Mouse (Mus musculus) spleen, postnatal 14 days (tissue): Measurements from ENCODE around the gene Kdelc2.
A peak's percentile ranks its signal among the peaks of the same experiment; 100 is the strongest.

Experiments used
- DNase-seq, 2 experiments: peaks; one replicate each; pipeline ENCODE4 v3.0.0; 2021 to 2022; ENCODE audit warnings: low spot score in 2 of 2

The Kdelc2 gene

GRCm38 (mm10) chr9:53384873-53385272 is 1.0 kb downstream of the Kdelc2 start:
- DNase-seq = no peak

- DNase-seq = no peak
Measured at GRCm38 (mm10) chr9:53387431-53387830, 3.6 kb downstream of the Kdelc2 start.

GRCm38 (mm10) chr9:53389109-53389508 is 5.3 kb downstream of the Kdelc2 start:
- no peak for DNase-seq

GRCm38 (mm10) chr9:53390136-53390535 is 6.3 kb downstream of the Kdelc2 start:
- no peak for DNase-seq

GRCm38 (mm10) chr9:53397685-53398387 is 14.0 kb downstream of the Kdelc2 start:
- no peak for DNase-seq

- DNase-seq = peak in 1 of 2 experiments; percentile 40
Measured at GRCm38 (mm10) chr9:53398388-53398700, 14.5 kb downstream of the Kdelc2 start.

GRCm38 (mm10) chr9:53399537-53399936 is 15.7 kb downstream of the Kdelc2 start:
- no peak for DNase-seq

GRCm38 (mm10) chr9:53400696-53401095 is 16.9 kb downstream of the Kdelc2 start:
- DNase-seq = no peak

- DNase-seq = no peak
Measured at GRCm38 (mm10) chr9:53401146-53401545, 17.3 kb downstream of the Kdelc2 start.

- no peak for DNase-seq
Measured at GRCm38 (mm10) chr9:53402291-53402711, 18.5 kb downstream of the Kdelc2 start, which contains the start of gene 4930550C14Rik. TSS of gene 4930550C14Rik (plus strand) at chr9:53402325.

- DNase-seq = no peak
Measured at GRCm38 (mm10) chr9:53402991-53403390, 19.2 kb downstream of the Kdelc2 start.

GRCm38 (mm10) chr9:53404050-53404752 is 20.4 kb downstream of the Kdelc2 start:
- DNase-seq = no peak

GRCm38 (mm10) chr9:53404753-53405722 is 21.2 kb downstream of the Kdelc2 start:
- DNase-seq = peak; percentile 37 to 59

- no peak for DNase-seq
Measured at GRCm38 (mm10) chr9:53408548-53408947, 24.7 kb downstream of the Kdelc2 start.

- DNase-seq = no peak
Measured at GRCm38 (mm10) chr9:53408953-53409361, 25.1 kb downstream of the Kdelc2 start.

GRCm38 (mm10) chr9:53409427-53409826 is 25.6 kb downstream of the Kdelc2 start:
- DNase-seq = no peak

- DNase-seq = no peak
Measured at GRCm38 (mm10) chr9:53422133-53422896, 38.5 kb downstream of the Kdelc2 start.

GRCm38 (mm10) chr9:53426726-53427125 is 42.9 kb downstream of the Kdelc2 start:
- no peak for DNase-seq

- DNase-seq = no peak
Measured at GRCm38 (mm10) chr9:53427638-53428037, 43.8 kb downstream of the Kdelc2 start.

GRCm38 (mm10) chr9:53435830-53436570 is 52.2 kb downstream of the Kdelc2 start:
- DNase-seq = no peak

- no peak for DNase-seq
Measured at GRCm38 (mm10) chr9:53450609-53451008, 66.8 kb downstream of the Kdelc2 start.
